Mouse (Mus musculus): Measurements from ENCODE around the gene Auts2. TPM values are rescaled to one million over a fixed set of nuclear protein-coding genes. Genes with fewer than 3 reads are reported as not detected.

Auts2 gene
- polyA plus RNA-seq, 1 experiment from 2014 or later: 71.4 TPM

DNA sequence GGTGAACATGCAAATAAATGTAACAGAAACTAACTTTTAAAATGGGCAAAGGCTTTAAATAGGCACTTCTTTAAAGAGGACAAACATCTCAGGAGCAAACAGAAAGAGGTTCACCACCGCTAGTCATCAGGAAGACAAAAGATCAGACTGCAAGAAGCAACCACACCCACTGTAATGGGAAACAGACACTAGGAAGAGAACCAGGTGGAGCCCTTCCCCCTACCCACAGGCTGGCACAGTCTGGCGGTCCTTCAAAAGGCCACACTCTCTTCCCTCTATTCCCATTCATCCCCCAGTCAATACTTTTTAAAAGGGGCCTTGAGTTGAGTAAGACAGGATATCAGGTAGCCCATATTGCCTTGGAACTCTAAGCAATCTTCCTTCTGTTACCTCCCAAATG, 1052.3 kb downstream of the Auts2 start:
- 71% methylated on average over 2 of the region's 2 CpGs for WGBS
- no peak overlapping the region for H3K4me3 ChIP-seq (ENCODE audit: low read depth, low read length)

GRCm38 (mm10) chr5:131489846-131490245, 1053.3 kb downstream of the Auts2 start:
- no peak overlapping the region for H3K9ac ChIP-seq (ENCODE audit: low read length)

More for the DNA sequence above, 1052.3 kb downstream of the Auts2 start:
- DNase-seq (ENCODE audit: low spot score): no peak
- H3K4me1 ChIP-seq (replicated peaks; ENCODE audit: control insufficient read depth, insufficient read depth, low read length): 0 out of 2 replicates have a peak, but pooled peaks cover 1% of the 10 kb centered on the region
- no peaks in the 10 kb centered on the region for H3K9me3 ChIP-seq (ENCODE audit: control insufficient read depth, low read length)
- H3K9ac ChIP-seq (ENCODE audit: low read length): no peak overlapping the region
- H3K4me2 ChIP-seq (ENCODE audit: low read depth, low read length, severe bottlenecking): no peak overlapping the region
- no peaks in the 10 kb centered on the region for H3K27me3 ChIP-seq (ENCODE audit: control insufficient read depth, insufficient read depth, low read length)
- H3K27ac ChIP-seq (ENCODE audit: low read depth, low read length): no peak overlapping the region
- no peaks in the 10 kb centered on the region for H3K36me3 ChIP-seq (ENCODE audit: control insufficient read depth, insufficient read depth, low read length)
- ATAC-seq (replicated peaks; ENCODE audit: low FRiP score): no peak

DNA sequence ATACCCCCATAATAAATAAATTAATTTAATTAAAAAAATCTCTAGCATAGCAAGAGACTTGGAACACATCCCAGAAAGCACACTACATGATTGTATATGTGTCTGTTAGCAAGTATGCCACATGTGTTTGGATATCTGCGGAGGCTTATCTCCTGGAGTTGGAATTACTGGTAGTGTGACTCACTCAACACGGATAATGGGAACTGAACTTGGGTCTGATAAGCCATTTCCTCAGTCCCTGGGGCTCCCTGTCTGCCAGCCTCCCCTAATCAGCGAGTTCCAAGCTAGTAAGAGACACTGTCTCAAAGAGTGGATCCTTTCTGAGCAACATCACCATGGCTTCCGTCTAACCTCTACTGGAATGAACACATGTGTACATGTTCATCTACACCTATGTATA, 1056.6 kb downstream of the Auts2 start:
- no peak for ATAC-seq (replicated peaks; ENCODE audit: low FRiP score)
- no peak for DNase-seq (ENCODE audit: low spot score)
- Histone ChIP-seq H3K27ac (ENCODE audit: low read depth, low read length) (no peak overlapping the region), H3K9ac (ENCODE audit: low read length) (no peak overlapping the region), H3K4me3 (ENCODE audit: low read depth, low read length) (no peak overlapping the region), H3K9me3 (ENCODE audit: control insufficient read depth, low read length) (no peaks in the 10 kb centered on the region), H3K36me3 (ENCODE audit: control insufficient read depth, insufficient read depth, low read length) (no peaks in the 10 kb centered on the region), H3K4me2 (ENCODE audit: low read depth, low read length, severe bottlenecking) (no peak overlapping the region), H3K27me3 (ENCODE audit: control insufficient read depth, insufficient read depth, low read length) (no peaks in the 10 kb centered on the region), H3K4me1 (replicated peaks; ENCODE audit: control insufficient read depth, insufficient read depth, low read length) (no peaks in the 10 kb centered on the region)
- WGBS: 96% methylated on average over 4 of the region's 4 CpGs

More at GRCm38 (mm10) chr5:131489846-131490245, 1053.3 kb downstream of the Auts2 start:
- no peak for DNase-seq (ENCODE audit: low spot score)
- H3K36me3 ChIP-seq (ENCODE audit: control insufficient read depth, insufficient read depth, low read length): no peaks in the 10 kb centered on the region
- no peak overlapping the region for H3K4me2 ChIP-seq (ENCODE audit: low read depth, low read length, severe bottlenecking)
- no peak overlapping the region for H3K4me3 ChIP-seq (ENCODE audit: low read depth, low read length)
- WGBS: 92% methylated on average over 7 of the region's 7 CpGs
- 0 out of 2 replicates have a peak, but pooled peaks cover 1% of the 10 kb centered on the region for H3K4me1 ChIP-seq (replicated peaks; ENCODE audit: control insufficient read depth, insufficient read depth, low read length)
- ATAC-seq (replicated peaks; ENCODE audit: low FRiP score): no peak
- no peak overlapping the region for H3K27ac ChIP-seq (ENCODE audit: low read depth, low read length)
- H3K9me3 ChIP-seq (ENCODE audit: control insufficient read depth, low read length): no peaks in the 10 kb centered on the region
- no peaks in the 10 kb centered on the region for H3K27me3 ChIP-seq (ENCODE audit: control insufficient read depth, insufficient read depth, low read length)

- no peak for ATAC-seq (replicated peaks; ENCODE audit: low FRiP score)
- H3K9ac ChIP-seq (ENCODE audit: low read length): no peak overlapping the region
- no peak overlapping the region for H3K4me2 ChIP-seq (ENCODE audit: low read depth, low read length, severe bottlenecking)
- no peak overlapping the region for H3K27ac ChIP-seq (ENCODE audit: low read depth, low read length)
- no peaks in the 10 kb centered on the region for H3K4me1 ChIP-seq (replicated peaks; ENCODE audit: control insufficient read depth, insufficient read depth, low read length)
- peaks cover 3% of the 10 kb centered on the region; the same call in 1 of the 2 replicates for H3K9me3 ChIP-seq (ENCODE audit: control insufficient read depth, low read length)
- no peak overlapping the region for H3K4me3 ChIP-seq (ENCODE audit: low read depth, low read length)
- DNase-seq (ENCODE audit: low spot score): no peak
- H3K36me3 ChIP-seq (ENCODE audit: control insufficient read depth, insufficient read depth, low read length): peaks cover 33% of the 10 kb centered on the region
- H3K27me3 ChIP-seq (ENCODE audit: control insufficient read depth, insufficient read depth, low read length): no peaks in the 10 kb centered on the region
Measured at GRCm38 (mm10) chr5:131475278-131475677, 1067.9 kb downstream of the Auts2 start.

DNA sequence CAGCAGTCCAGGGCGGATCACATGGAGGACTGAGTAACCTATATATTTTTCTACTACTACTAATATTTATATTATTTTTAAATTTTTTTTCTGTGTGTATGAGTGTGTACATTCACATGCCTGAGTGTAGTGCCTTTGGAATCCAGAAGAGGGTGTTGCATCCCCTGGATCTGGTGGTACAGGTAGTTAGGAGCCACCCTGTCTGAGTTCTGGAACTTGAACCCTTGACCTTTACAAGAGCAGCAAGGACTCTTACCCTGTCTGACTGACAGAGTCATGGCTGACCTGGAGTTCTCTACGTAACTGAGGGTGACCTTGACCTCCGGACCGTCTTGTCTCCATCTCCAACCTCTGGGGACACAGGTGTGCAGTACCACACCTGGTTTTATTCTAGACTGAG, 1074.5 kb downstream of the Auts2 start:
- no peak for ATAC-seq (replicated peaks; ENCODE audit: low FRiP score)
- Histone ChIP-seq H3K4me2 (ENCODE audit: low read depth, low read length, severe bottlenecking) (no peak overlapping the region), H3K9ac (ENCODE audit: low read length) (no peak overlapping the region), H3K36me3 (ENCODE audit: control insufficient read depth, insufficient read depth, low read length) (peaks cover 24% of the 10 kb centered on the region), H3K4me1 (replicated peaks; ENCODE audit: control insufficient read depth, insufficient read depth, low read length) (no peaks in the 10 kb centered on the region; the same call in 1 of the 2 replicates), H3K9me3 (ENCODE audit: control insufficient read depth, low read length) (no peaks in the 10 kb centered on the region; the same call in 1 of the 2 replicates), H3K4me3 (ENCODE audit: low read depth, low read length) (no peak overlapping the region), H3K27me3 (ENCODE audit: control insufficient read depth, insufficient read depth, low read length) (no peaks in the 10 kb centered on the region), H3K27ac (ENCODE audit: low read depth, low read length) (no peak overlapping the region)
- WGBS: 96% methylated on average over 4 of the region's 4 CpGs
- no peak for DNase-seq (ENCODE audit: low spot score)

DNA sequence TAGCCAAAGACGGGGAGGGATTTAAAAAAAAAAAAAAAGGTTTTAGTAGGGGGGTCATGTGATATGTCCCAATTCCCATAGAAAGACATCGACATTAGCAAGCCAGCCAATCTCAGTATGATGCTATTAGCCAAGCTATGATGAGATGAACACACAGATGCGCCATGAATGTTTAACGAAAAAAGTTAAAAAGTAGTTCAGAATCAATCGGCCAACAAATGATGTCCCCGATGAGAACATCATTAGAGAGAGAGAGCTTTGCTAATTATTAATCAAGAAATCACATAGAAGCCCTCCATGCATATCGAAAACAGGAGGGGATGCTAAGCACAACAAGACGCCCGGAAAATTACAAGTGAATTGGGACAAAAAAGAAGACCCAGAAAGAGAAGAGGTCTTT, 1077.0 kb downstream of the Auts2 start:
- H3K4me1 ChIP-seq (replicated peaks; ENCODE audit: control insufficient read depth, insufficient read depth, low read length): no peaks in the 10 kb centered on the region; the same call in none of the 2 replicates
- no peak overlapping the region for H3K4me2 ChIP-seq (ENCODE audit: low read depth, low read length, severe bottlenecking)
- no peaks in the 10 kb centered on the region for H3K27me3 ChIP-seq (ENCODE audit: control insufficient read depth, insufficient read depth, low read length)
- no peak overlapping the region for H3K27ac ChIP-seq (ENCODE audit: low read depth, low read length)
- H3K9me3 ChIP-seq (ENCODE audit: control insufficient read depth, low read length): no peaks in the 10 kb centered on the region; the same call in 1 of the 2 replicates
- peaks cover 18% of the 10 kb centered on the region for H3K36me3 ChIP-seq (ENCODE audit: control insufficient read depth, insufficient read depth, low read length)
- DNase-seq (ENCODE audit: low spot score) (no peak), ATAC-seq (replicated peaks; ENCODE audit: low FRiP score) (no peak)
- H3K4me3 ChIP-seq (ENCODE audit: low read depth, low read length): no peak overlapping the region
- H3K9ac ChIP-seq (ENCODE audit: low read length): no peak overlapping the region
- whole genome bisulfite sequencing: 93% methylated on average over 9 of the region's 9 CpGs

DNA sequence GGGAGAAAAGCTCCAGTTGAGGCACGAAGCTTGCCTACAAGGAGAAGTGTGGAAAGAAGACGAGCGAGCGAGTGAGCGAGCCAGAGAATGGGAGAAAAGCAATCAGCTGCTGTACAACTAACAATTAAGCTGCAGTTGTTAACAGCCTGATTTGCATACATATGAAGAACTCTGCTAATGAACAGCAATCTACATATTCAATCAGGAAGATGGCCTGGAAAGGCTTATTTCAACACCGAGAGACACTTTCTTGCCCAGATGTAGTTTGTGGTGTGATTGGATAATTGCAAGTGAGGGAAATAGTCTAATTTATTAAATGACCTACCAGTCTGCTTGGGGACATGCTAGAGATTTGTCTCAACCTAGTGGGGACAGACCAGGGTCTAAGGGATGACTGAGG, 1079.7 kb downstream of the Auts2 start:
- ATAC-seq (replicated peaks; ENCODE audit: low FRiP score) (peak; percentile 39; the same call in 1 of the 2 replicates), DNase-seq (ENCODE audit: low spot score) (no peak)
- Histone ChIP-seq H3K27me3 (ENCODE audit: control insufficient read depth, insufficient read depth, low read length) (no peaks in the 10 kb centered on the region), H3K36me3 (ENCODE audit: control insufficient read depth, insufficient read depth, low read length) (peaks cover 25% of the 10 kb centered on the region), H3K9ac (ENCODE audit: low read length) (no peak overlapping the region), H3K4me3 (ENCODE audit: low read depth, low read length) (no peak overlapping the region), H3K4me2 (ENCODE audit: low read depth, low read length, severe bottlenecking) (no peak overlapping the region), H3K27ac (ENCODE audit: low read depth, low read length) (peak overlapping the region; percentile 39; the same call in 1 of the 2 replicates), H3K4me1 (replicated peaks; ENCODE audit: control insufficient read depth, insufficient read depth, low read length) (no peaks in the 10 kb centered on the region; the same call in none of the 2 replicates), H3K9me3 (ENCODE audit: control insufficient read depth, low read length) (no peaks in the 10 kb centered on the region; the same call in 1 of the 2 replicates)
- WGBS: 65% methylated on average over 6 of the region's 6 CpGs

- no peak for DNase-seq (ENCODE audit: low spot score)
- Histone ChIP-seq H3K27ac (ENCODE audit: low read depth, low read length) (no peak overlapping the region), H3K4me1 (replicated peaks; ENCODE audit: control insufficient read depth, insufficient read depth, low read length) (no peaks in the 10 kb centered on the region; the same call in none of the 2 replicates)
Measured at GRCm38 (mm10) chr5:131459951-131460350, 1083.2 kb downstream of the Auts2 start.

GRCm38 (mm10) chr5:131459549-131459948, 1083.6 kb downstream of the Auts2 start:
- H3K27me3 ChIP-seq (ENCODE audit: control insufficient read depth, insufficient read depth, low read length): no peaks in the 10 kb centered on the region
- 73% methylated on average over 2 of the region's 2 CpGs for WGBS
- H3K4me2 ChIP-seq (ENCODE audit: low read depth, low read length, severe bottlenecking): no peak overlapping the region
- H3K9ac ChIP-seq (ENCODE audit: low read length): no peak overlapping the region
- H3K36me3 ChIP-seq (ENCODE audit: control insufficient read depth, insufficient read depth, low read length): peaks cover 22% of the 10 kb centered on the region
- ATAC-seq (replicated peaks; ENCODE audit: low FRiP score): no peak
- DNase-seq (ENCODE audit: low spot score): no peak
- H3K4me1 ChIP-seq (replicated peaks; ENCODE audit: control insufficient read depth, insufficient read depth, low read length): no peaks in the 10 kb centered on the region; the same call in none of the 2 replicates
- H3K27ac ChIP-seq (ENCODE audit: low read depth, low read length): no peak overlapping the region
- no peak overlapping the region for H3K4me3 ChIP-seq (ENCODE audit: low read depth, low read length)
- no peaks in the 10 kb centered on the region for H3K9me3 ChIP-seq (ENCODE audit: control insufficient read depth, low read length)

More at GRCm38 (mm10) chr5:131459951-131460350, 1083.2 kb downstream of the Auts2 start:
- no peaks in the 10 kb centered on the region for H3K27me3 ChIP-seq (ENCODE audit: control insufficient read depth, insufficient read depth, low read length)
- WGBS: 83% methylated on average over 6 of the region's 6 CpGs
- peaks cover 25% of the 10 kb centered on the region for H3K36me3 ChIP-seq (ENCODE audit: control insufficient read depth, insufficient read depth, low read length)
- H3K4me2 ChIP-seq (ENCODE audit: low read depth, low read length, severe bottlenecking): no peak overlapping the region
- no peak overlapping the region for H3K4me3 ChIP-seq (ENCODE audit: low read depth, low read length)
- H3K9ac ChIP-seq (ENCODE audit: low read length): no peak overlapping the region
- no peaks in the 10 kb centered on the region; the same call in 1 of the 2 replicates for H3K9me3 ChIP-seq (ENCODE audit: control insufficient read depth, low read length)
- no peak for ATAC-seq (replicated peaks; ENCODE audit: low FRiP score)

Data from forebrain, embryonic 11.5 days (tissue).